Mouse (Mus musculus) MN1 (cell line): Measurements from ENCODE around the gene Dag1.
A peak's percentile ranks its signal among the peaks of the same experiment; 100 is the strongest.

Experiments
- DNase-seq: peaks from one replicate; pipeline ENCODE4 v3.0.0-alpha.2; 2016; ENCODE audit warnings: low spot score

Gene Dag1

DNA sequence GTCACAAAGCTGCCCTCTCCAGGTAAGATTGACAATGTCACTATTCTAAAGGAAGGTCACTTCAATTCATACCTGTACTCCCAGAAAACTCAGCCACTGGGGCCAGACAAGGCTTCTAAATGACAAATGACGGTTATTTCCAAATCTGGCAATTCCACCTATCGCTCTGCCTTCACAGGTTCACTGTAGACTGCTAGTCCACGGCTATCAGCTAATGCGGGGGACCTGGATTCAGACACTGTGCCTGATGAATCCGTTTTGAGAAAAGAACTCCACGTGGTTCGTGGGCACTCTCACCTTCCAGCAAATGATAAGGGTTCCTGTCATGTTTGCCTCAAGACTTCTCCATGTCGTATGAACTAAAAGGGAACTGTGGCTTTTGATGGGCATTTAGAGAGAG is 78.0 kb downstream of the Dag1 start:
- DNase-seq: no peak

- no peak for DNase-seq
Observed at GRCm38 (mm10) chr9:108183531-108183994, 80.2 kb downstream of the Dag1 start.

DNA sequence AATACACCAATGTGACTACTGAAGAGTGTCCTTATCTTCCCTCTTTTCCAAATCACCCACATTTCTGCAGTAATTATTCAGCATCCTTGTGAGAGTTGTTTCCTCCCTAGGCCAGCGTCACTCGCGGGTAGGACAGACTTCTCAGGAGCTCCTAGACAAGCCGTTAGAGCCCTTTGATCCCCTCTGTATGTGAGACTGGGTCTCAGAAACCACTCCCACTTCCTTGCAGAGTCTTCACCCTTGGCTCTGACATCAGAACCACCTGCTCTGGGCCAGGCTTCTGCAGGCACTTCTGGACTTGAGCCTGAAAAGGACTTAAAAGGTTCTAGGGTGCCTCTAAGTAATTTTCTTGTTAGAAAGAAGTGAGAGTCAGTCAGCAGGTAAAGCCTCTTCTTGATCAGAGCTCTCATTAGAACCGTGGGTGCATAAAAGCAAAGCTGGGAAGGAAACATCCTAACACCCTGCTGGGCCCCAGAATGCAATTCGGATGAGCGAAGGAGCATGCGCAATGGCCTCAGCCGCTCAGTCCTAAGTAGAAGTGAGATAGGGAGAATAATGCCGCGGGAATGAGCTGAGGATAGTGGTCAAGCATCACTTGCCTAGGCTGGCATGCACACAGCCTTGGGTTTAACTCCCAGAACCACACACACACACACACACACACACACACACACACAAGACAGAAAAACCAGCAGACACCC is 80.8 kb downstream of the Dag1 start:
- no peak for DNase-seq

- DNase-seq: no peak
Observed at GRCm38 (mm10) chr9:108178391-108178790, 85.4 kb downstream of the Dag1 start.

DNA sequence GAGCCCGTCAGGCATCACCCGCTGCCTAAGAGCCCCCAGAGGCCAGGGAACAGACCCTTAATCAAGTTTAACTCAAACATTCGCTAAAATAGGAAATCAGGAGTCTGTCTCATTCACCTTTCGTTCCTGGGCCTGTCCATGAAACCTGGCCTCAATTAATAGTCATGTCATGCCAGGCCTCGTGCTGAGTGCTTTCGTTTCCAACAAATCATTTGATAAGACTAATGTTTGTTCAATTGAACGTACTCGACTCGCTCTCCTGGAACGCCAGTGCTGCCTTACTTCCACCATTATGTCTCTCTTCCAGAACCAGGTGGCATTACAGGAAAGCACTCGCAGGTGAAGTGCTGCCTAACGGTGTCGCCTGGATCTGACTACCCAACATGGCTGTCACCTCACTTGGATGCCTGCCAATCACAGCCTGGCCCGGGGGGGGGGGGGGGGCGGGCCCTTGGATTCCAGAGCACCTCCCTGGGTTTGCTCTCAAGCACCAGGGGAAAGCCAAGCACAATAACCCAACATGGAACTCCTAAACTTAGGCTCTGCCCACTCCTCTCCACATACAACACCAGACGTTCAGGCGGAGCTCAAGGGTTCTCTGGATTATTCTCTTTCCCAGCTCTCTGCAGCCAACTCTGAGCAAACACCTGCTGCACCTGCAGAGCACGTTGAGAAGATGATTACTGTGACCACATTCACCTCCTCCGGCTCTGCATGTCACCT is 88.5 kb downstream of the Dag1 start:
- DNase-seq: no peak

- peak; percentile 21 for DNase-seq
Observed at GRCm38 (mm10) chr9:108172777-108173350, 90.9 kb downstream of the Dag1 start.

DNA sequence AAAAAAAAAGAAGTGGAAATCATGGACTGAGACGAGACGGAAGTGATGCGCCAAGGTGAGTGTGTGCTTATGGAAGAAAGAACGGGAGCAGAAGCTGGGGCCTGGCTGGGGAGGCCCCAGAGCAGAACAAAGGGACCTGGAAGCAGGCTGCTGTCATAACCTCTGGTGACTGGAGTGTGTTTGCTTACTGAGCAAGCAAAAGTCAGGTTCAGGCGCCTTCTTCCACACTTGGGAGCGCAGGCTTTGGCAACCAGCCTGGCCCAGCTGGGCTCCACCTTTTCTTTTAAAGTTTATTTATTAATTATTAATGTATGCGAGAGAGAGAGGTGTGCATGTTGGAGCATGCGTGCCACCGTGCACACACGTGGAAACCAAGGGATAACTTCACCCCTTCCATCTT is 94.0 kb downstream of the Dag1 start:
- no peak for DNase-seq

- no peak for DNase-seq
Observed at GRCm38 (mm10) chr9:108165143-108165542, 98.6 kb downstream of the Dag1 start.

GRCm38 (mm10) chr9:108163646-108164284 is 100.0 kb downstream of the Dag1 start:
- peak; percentile 12 for DNase-seq

DNA sequence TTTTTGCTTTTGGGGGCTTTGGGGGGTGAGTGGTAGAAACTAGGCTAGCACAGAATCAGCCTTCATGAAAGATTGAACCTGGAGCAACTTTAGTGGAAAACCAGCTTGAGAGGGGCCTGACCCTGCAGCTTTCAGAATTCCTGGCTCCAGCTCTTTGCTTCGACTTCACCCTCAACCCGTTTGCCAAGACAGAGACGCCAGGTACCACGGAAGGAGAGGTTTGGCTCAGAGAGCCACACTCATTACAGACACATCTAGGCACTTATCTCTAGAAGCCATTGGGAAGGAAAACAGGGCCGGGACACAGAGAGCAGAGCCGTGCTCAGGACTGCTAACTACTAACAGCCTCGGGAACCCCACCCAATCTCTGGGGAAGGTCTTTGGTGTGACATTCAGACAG is 105.9 kb downstream of the Dag1 start:
- no peak for DNase-seq

DNA sequence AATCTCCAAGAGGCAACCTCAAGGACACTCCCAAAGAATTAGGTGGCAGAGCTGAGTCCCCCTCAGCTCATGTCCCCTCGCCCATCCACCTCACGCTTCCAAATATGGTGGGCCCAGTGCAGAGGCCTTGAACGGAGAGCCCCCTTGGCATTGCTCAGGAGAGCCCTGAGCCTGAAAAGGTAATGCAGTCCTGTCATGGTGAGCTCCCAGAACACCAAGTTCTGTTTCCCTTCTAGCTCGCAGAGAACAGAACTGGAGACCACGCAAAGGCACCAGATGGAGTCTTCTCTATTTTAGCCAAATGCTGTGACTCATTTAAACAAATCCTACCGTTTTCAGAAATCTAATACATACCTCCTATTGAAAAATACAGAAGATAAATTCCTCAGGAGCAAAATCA is 106.3 kb downstream of the Dag1 start:
- no peak for DNase-seq

- no peak for DNase-seq
Observed at GRCm38 (mm10) chr9:108156786-108157185, 107.0 kb downstream of the Dag1 start.

- DNase-seq: no peak
Observed at GRCm38 (mm10) chr9:108154814-108155213, 108.9 kb downstream of the Dag1 start.
